Mouse (Mus musculus): ENCODE results near the gene Nacc2.

Gene Nacc2

GRCm38 (mm10) chr2:26139545-26140206 is 16.7 kb upstream of the Nacc2 start:
- no peak for DNase-seq (ENCODE audit: low read depth, low spot score)

GRCm38 (mm10) chr2:26139034-26139544 is 16.1 kb upstream of the Nacc2 start:
- DNase-seq (ENCODE audit: low read depth, low spot score), result no peak

- DNase-seq (ENCODE audit: low read depth, low spot score), result no peak
Measured at GRCm38 (mm10) chr2:26138252-26139033, 15.4 kb upstream of the Nacc2 start.

- no peak for DNase-seq (ENCODE audit: low read depth, low spot score)
Measured at GRCm38 (mm10) chr2:26134591-26134990, 11.6 kb upstream of the Nacc2 start.

GRCm38 (mm10) chr2:26132628-26133551 is 9.9 kb upstream of the Nacc2 start:
- peak; percentile 72 for DNase-seq (ENCODE audit: low read depth, low spot score)

- no peak for DNase-seq (ENCODE audit: low read depth, low spot score)
Measured at GRCm38 (mm10) chr2:26131327-26131726, 8.3 kb upstream of the Nacc2 start.

GRCm38 (mm10) chr2:26129962-26130361 is 6.9 kb upstream of the Nacc2 start:
- DNase-seq (ENCODE audit: low read depth, low spot score), result no peak

- no peak for DNase-seq (ENCODE audit: low read depth, low spot score)
Measured at GRCm38 (mm10) chr2:26129346-26129745, 6.3 kb upstream of the Nacc2 start.

- no peak for DNase-seq (ENCODE audit: low read depth, low spot score)
Measured at GRCm38 (mm10) chr2:26122171-26123078, 595 bp downstream of the Nacc2 start.

GRCm38 (mm10) chr2:26121541-26122083 is 1.4 kb downstream of the Nacc2 start:
- no peak for DNase-seq (ENCODE audit: low read depth, low spot score)

- no peak for DNase-seq (ENCODE audit: low read depth, low spot score)
Measured at GRCm38 (mm10) chr2:26119626-26120025, 3.4 kb downstream of the Nacc2 start.

- no peak for DNase-seq (ENCODE audit: low read depth, low spot score)
Measured at GRCm38 (mm10) chr2:26119310-26119592, 3.8 kb downstream of the Nacc2 start.

- DNase-seq (ENCODE audit: low read depth, low spot score), result no peak
Measured at GRCm38 (mm10) chr2:26118584-26119309, 4.3 kb downstream of the Nacc2 start.

- no peak for DNase-seq (ENCODE audit: low read depth, low spot score)
Measured at GRCm38 (mm10) chr2:26117580-26117979, 5.4 kb downstream of the Nacc2 start.

GRCm38 (mm10) chr2:26116550-26116949 is 6.5 kb downstream of the Nacc2 start:
- no peak for DNase-seq (ENCODE audit: low read depth, low spot score)

GRCm38 (mm10) chr2:26115215-26115614 is 7.8 kb downstream of the Nacc2 start:
- DNase-seq (ENCODE audit: low read depth, low spot score), result no peak

GRCm38 (mm10) chr2:26108237-26108636 is 14.8 kb downstream of the Nacc2 start:
- no peak for DNase-seq (ENCODE audit: low read depth, low spot score)

GRCm38 (mm10) chr2:26107011-26107410 is 16.0 kb downstream of the Nacc2 start:
- DNase-seq (ENCODE audit: low read depth, low spot score), result no peak

GRCm38 (mm10) chr2:26106233-26106632 is 16.8 kb downstream of the Nacc2 start:
- DNase-seq (ENCODE audit: low read depth, low spot score), result no peak

GRCm38 (mm10) chr2:26100296-26100695 is 22.7 kb downstream of the Nacc2 start:
- no peak for DNase-seq (ENCODE audit: low read depth, low spot score)

Data from telencephalon, adult 2 months (tissue).